Mouse (Mus musculus) kidney, adult 18-20 months (tissue): ENCODE results near the gene Ablim1.

Source experiments
- DNase-seq: peaks from one replicate; pipeline ENCODE4 v3.0.0; 2021

Gene Ablim1

DNA sequence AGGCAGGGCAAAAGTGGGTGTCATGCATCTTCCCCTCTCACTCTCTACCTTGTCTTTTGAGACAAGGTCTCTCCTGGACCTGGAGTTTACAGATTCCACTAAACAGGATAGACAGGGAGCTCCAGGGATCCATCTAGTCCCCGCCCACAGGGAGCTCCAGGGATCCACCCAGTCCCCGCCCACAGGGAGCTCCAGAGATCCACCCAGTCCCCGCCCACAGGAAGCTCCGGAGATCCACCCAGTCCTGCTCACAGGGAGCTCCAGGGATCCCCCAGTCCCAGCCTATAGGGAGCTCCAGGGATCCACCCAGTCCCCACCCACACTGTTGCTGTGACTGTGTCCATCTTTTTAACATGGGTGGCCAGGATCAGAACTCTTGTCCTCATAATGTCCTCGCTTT is 16.7 kb downstream of the Ablim1 start:
- DNase-seq, result no peak

DNA sequence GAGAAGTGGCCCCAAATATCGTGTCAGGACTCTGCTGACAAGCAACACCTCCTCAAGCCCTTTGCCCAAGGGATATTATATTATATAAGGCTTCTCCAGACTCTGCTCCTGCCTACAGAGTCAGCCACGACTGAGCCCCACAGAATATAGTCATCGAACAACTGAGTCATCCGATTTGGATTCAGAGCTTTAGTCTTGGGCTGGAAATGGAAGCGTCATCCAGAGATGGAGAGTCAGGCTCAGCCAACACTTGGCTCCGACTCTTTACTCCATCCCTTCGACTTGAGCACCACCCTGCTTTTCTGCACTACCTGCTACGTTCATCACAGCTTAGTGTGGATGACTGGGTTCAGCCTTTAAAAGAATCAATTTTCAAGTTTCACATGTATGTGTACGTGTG is 17.3 kb downstream of the Ablim1 start:
- DNase-seq, result no peak

DNA sequence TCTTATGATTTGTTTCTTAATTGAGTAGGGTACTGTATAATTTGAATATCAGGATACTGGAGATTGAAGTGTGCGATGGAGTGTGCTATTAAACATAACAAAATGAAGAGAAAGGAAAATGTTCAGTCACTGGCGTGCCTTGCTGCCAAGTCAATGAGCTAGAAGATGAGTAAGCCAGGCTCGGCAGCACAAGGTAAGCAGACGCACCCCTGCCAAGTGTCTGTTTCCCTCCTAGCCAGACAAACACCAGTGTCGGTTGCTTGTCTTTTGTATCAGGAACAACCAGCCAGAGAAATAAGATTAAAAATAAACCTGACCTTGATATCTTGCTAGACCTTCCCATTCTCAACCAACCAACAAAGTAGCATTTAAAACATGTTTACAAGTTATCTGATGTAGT is 18.2 kb downstream of the Ablim1 start:
- DNase-seq, result no peak

DNA sequence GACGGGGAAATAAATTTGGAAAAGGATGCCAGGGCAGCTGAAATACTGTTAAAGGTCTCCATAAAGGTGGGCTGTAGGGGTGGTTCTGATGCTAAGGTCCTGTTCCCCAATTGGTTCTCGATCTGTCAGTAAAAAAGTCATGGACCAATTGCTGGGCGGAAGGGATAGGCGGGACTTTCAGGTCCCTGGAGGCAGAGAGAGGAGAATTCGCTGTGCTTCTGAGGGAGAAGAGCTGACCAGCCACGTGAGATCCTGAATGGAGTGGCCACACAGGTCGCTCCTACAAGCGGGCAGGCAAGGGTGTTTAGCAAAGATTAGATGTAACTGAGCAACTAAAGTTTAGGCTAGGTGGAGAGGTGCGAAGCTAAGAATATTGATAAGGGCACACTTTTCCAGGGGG is 19.2 kb downstream of the Ablim1 start:
- DNase-seq, result no peak

DNA sequence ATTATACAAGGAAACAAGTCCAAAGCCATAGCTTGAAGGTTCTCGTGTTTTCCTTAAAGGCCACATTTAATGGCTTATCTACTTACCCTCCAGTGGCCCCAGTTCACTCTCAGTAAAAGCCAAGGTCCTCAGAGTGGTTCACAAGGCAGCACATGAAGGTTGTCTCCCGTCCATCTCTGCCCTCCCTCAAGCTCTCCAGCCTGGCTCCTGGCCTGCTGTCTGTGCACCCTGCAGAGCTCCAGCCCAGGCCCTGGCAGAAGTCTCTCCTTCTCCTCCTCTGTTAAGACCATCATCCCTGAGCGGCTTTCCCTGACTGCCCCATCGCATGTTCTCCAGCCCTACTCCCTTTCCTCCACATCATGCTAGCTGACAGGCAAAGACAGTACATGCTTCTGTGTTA is 20.4 kb downstream of the Ablim1 start:
- DNase-seq, result no peak

DNA sequence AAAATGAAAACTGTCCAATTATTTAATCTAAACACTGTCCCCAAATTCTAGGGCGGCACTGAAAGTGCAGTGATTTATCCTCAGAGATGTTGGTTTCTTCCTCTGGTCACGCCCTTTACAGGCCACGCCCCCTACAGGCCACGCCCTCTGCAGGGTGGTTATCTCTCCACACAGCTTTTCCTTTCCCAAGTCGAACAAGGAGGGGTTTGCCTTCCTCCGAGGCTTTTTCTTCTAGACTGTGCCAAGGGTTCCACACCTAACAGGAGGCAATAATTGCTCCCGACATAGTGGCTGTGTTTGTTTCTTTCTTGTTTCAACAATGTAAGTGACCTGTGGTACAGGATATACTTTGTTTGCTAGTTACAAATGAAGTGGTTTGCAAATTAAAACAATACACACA is 21.0 kb downstream of the Ablim1 start:
- DNase-seq, result peak; percentile 47

DNA sequence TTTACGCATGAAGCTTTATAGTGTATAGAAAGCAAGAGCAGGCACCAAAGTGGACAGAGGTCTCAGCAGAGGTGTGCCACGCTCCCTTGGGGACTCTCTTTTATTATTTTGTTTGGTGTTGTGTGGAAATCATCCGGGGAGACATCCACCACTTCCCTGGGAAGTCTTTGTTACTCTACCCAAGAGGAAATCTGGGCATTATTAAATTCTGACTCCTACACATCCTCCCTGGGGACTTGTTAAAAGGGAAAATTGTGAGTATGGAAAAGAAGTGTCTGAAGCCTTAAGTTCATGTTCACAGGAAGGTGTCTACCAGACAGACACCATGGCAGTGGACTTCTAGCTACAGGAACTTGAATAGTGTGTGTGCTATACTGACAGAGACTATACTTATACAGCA is 31.4 kb downstream of the Ablim1 start:
- DNase-seq, result no peak

DNA sequence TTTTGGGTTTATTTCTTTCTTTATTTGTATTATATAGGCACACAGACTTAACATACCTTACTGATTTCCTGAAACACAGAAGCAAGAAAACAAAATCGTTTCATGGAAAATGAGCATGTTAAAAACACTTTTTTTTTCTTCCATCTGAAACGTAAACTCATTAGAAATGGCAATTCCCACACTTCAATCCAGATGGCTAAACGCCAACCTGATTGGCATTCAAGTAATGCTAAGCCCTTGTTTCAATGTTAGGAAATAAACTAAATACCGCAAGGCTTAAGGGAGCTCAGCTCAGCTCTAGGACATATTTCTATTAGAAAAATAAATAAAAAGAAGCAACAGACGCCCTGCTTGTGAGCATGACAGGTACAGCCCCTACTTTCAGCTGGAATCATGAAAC is 32.1 kb downstream of the Ablim1 start:
- DNase-seq, result no peak

DNA sequence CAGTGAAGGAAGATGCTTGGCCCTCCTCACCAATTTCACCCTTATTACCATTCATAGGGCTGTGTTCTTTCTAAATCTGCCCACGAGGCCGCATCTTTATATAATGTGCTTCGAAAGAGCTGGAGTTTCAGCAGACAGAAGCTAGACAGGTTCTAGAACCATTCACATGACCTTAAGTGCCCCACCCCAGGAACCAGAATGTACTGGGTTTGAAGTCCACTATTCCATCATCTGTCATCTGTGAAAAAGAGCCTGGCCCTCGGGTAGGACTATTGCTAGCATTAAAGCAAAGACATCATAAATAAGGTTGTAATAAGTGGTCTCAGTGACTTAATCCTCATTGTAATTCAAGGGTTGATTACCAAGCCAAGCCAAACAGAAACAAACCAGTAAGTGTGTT is 35.1 kb downstream of the Ablim1 start:
- DNase-seq, result no peak

DNA sequence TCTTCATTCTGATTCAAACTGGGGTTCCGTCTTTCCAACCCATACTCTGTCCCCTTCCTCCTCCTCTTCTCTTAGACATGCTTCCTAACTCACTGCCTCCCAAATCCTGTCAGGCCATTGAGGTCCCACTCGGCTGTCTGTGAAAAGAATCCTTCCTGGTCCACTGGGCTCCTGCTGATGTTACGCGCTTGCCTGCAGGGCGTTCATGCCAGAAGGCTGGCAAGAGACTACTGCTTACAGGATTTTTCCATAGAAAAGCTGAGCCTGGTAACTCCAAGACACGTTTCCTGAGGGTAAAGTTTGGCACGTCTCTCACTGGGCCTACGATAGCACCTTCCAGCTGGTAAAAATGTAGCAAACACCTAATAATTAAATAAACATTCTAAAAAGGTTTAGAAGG is 36.5 kb downstream of the Ablim1 start:
- DNase-seq, result no peak

DNA sequence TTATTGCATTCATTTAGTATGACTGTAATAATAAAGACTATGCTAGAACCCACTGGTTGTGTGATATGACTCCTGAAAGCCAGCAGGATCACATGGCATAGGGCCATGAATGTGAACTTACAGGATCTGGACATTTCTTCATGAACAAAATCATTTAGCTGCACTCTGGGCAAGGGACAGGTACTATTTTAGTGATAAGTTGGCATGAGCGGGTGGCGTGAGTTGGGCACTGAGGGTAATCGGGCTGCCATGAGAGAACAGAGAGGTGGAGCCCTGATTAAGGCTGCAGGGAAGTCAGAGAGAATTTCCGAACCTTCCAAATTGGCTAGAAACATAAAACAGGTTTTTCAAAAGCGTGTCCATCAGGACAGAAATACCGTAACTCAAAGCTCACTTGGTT is 37.7 kb downstream of the Ablim1 start:
- DNase-seq, result no peak

DNA sequence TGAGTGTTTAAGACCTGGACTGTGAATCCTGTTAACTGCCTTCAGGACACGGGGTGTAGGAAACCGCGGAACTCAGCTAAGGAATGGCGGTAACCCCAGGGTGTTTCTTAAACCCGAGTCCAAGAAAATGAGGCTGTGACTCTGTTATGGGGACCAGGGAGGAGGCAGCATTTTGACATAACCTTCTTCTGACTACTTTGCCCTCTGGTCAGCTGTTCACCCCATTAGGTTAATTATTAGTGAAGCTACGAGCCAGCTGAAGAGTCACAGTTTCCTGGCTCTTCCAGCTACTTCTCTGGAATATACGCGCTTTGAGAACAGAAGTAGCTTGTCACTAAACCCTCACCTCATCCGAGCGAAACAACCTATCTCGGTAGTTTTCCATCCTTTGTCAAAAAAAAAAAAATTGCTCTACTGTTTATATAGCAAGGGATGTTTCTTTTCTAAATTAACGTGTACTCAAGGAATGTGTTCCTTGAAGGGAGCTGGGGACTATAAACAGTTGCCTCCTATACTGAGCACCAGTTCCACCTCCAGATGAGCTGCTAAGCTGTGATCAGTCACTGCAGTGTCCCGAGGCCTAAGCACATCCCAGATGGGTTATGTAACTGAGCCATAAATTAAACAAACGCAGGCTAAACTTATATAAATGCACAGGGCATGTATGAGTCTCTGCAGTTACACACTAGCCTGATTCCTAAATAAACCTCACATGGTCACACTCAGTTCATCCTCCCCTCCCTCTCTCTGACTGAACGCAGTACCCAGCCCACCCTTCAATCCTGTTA is 39.4 kb downstream of the Ablim1 start:
- peak; percentile 73 for DNase-seq

DNA sequence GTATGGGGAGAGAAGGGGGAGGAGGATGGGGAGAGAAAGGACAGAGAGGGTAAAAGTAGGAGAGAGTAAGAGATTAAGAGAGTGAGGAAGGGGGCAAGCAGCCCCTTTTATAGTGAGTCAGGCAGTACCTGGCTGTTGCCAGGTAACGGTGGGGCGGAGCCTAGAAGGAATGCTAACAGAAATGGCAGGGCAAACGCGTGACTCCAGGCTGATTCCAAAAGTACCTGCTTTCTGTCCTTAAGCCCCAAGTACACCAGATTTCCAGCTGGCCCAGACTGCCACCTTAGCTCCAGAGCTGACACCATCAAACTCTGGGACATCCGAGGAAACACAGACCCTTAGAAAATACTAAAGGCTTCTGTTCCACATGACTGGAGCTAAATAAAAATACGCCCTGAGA is 40.0 kb downstream of the Ablim1 start:
- DNase-seq, result peak; percentile 88

DNA sequence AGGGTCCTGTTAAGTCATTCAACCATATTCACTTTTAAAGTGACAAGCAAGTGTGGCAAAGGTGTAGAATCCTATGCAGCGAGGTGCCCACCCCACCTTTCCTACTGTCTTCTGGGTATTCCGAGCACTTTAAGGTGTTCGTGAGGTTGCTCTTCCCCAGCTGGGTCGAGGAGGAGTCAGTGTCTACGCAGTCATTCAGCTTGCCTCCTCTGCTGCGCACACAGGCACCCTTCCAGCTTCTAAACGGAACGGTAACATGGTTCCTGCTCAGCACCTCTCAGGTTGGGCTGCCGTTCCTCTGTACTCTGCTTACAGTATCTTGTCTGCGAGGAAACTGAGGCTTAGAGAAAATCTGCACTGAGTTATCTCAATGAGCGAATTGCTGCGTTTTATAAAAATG is 40.4 kb downstream of the Ablim1 start:
- peak; percentile 56 for DNase-seq

DNA sequence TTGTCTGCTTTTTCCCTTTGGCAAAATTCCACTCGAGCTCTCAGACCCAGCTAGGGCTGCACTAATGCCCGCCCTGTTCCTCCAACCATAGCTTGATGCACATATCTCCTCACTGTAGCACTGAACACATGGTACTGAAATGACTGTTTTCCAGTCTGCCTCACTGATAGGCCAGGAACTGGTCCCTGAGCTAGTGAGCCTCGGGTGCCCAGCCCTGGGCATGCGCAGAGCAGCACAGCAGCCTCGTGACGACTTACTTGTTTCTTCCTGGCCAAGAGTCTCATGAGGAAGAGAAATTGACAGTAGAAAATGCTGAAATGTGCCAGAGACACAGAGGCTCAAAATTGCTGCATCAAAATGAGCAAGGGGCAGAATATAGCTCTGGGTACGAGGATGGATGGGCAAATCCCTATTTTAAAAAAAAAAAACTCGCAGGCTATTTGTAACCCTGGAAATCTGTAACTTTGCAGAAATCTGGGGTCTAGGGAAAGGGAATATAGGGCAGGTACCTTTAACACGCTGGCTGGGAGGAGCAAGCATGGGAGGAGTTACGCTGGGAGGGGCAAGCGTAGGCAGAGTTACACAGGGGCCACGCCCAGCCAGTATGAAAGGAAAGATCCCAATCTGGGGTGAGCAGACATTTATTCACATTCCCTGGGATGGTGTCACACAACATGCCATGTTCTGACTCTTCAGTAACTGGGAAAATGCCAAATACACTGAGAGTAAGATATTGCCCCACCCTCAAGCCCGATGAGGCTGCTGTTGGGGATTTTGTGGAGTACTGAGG is 41.7 kb downstream of the Ablim1 start:
- DNase-seq, result peak; percentile 84

DNA sequence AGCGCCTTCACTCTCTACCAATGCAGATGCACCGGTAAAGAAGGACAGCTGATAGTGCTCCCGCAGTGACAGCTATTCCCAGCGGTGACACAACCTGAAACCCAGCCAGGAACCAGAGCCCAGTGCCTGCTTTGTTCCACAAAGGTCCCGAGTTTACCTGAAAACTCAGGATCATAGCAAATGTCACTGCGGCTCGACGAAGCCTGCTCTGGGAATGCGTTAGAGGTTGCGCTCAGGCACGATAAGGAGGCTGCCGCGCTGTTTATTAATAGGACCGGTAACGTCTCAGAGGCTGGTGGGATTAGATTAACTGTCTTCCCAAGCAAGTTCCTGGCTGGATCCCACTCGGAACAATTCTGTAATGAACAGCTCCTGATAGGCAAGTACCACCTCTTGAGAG is 43.0 kb downstream of the Ablim1 start:
- DNase-seq, result no peak

DNA sequence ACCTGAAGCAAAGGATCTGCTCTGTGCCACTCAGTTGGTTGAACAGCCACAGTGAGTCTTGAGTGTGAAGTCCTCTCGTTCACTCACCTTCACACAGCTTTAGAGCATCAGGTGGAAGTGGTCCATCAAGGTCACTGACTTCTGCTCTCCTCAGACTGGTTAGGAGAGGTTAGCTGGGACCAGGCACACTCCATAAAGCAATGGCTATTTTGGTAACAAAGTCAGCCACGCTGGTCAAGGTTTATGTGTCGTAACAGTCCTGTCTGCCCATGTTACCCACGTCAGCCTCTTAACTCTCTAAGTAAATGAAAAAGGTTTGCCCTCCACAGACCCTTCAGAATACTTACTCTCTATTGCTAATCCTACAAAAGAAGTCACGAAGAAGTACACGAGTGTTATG is 44.0 kb downstream of the Ablim1 start:
- no peak for DNase-seq

DNA sequence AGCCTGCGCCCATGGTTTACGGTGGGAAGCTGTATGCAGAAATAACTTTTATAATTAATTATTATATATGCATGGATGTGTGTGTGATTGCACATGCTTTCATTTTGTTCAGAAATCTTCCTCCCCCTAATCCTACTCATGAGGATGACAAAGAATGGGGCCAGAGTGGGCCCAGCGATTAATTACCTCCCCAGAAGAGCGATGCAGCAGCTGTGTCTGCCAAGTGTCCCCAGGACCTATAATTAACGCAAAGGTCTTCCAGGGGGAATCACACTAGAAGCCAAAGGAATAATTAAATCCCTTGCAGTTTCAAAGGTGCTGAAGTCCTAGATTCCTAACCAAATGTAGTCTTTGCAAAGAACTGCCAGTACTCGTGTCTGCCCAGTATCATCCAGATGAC is 44.9 kb downstream of the Ablim1 start:
- DNase-seq, result no peak

DNA sequence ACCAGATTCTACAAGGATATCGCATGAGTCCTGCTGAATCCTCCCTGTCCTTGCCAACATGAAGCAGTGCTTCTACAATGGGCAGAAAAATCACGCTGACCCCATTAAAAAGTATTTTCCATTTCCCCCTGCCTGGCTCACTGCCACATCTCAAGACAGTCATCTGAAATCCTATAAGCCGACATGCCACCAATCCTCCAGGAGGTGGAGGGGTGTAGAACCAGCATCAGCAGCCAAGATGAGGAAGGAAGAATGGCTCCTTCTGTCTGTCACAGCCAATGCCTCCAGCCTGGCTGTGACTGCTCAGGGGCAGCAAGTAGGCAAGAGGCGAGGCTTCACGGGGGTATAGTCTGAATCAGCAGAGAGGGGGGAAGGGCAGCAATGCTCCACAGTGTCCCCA is 47.2 kb downstream of the Ablim1 start:
- DNase-seq, result no peak

DNA sequence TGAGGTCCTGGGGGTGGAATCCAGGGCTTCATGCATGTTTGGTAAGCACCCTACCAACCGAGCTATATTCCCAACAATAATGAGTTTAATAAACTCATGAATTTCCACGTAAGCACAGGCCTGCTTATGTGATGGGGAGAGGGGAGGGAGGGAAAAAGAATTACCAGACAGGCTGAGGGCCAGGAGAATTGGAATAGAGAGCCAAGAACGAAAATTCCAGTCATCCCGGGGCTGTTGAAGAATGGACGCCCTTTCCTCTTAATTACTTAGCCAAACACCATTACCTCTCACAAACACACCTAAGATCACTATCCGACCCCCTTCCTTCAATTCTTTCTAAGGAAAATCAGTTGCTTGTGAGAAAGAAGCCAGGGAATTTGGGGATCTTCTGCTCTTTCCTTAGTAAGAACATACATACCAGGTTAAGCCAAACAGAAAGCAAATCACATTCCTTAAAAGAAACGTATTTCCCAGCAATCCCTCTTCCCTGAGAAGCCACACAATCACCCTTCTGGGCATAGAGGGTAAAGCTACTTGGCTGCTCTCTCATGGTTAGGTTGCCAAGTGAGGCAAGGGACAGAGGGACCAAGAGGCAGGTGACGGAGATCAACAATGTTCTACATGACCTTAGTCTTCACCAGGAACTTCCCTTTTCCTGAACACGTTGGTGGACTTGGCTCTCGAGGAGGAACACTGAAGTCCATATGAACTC is 48.2 kb downstream of the Ablim1 start:
- no peak for DNase-seq

DNA sequence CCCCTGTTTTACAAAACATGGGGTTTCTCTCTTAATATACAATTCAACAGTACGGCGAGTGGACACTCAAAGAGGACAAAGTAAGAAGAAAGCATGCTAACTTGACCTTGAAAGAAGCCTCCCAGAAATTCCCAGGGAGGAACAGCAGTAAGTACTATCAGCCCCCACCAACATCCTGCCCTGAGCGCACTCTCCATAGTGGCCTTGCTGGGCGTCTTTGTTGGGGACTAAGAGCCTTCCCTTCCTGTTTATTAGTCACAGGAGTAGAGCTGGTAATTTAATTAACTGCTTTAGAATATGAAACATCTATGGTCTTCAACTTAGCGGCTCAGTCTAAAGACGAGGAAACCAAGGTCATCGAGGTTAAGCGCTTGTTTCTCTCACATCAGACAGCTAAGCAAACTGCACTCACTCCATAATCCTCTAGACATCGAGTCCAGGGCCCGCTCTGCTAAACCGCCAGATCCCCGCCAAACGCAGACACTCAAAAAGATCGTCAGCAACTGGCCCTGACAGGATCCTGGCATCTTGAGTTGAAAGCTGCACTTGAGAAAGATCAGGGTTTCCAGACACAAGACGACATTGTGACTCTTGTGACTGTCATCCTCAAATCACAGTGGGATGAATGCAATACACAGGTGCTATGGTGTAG is 50.3 kb downstream of the Ablim1 start:
- no peak for DNase-seq

DNA sequence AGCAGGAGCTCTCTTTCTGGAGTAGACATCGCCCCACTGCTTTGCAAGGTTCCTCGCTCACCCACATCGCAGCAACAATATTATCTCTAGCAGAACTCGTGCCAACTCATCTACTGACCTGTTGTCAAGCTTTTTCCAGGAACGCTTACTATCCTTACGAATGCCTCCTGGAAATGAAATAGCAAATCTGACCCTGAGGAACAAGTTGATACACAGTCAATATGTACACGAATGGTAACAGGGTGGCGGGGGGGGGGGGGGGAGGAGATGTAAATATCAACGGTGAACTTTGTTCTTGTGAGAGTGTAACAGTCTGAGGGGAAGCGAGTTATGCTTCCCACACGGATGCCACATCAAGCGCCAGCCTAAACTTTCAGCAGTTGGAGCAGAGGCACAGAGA is 56.9 kb downstream of the Ablim1 start:
- no peak for DNase-seq

DNA sequence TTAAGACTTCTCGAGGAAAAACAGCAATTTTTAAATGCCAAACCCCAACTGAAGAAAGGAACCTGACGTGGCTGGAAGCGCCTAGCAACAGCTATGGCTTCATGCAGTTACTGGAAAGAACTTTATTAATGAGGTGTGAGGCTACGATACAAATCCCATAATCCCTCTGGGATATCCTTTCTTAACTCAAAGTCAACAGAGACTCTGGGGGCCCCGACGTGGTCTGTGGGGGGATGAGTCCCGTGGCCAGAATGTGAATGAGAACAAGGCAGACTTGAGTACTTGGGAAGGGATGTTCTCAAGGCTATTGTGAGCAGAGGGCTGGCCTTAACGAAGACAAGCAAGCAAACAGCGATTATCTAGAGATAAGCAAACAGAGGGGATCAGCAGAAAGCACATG is 58.1 kb downstream of the Ablim1 start:
- DNase-seq, result no peak
